Mouse (Mus musculus) skeletal muscle tissue, adult 2 months (tissue): ENCODE results near the gene Eef1akmt3.

ENCODE experiments used
- DNase-seq: peaks from one replicate; pipeline ENCODE4 v3.0.0-alpha.2; 2012; ENCODE audit warnings: low read depth, low spot score

Eef1akmt3 gene

GRCm38 (mm10) chr10:127050119-127050474, 8.8 kb upstream of the Eef1akmt3 start:
- no peak for DNase-seq

DNA sequence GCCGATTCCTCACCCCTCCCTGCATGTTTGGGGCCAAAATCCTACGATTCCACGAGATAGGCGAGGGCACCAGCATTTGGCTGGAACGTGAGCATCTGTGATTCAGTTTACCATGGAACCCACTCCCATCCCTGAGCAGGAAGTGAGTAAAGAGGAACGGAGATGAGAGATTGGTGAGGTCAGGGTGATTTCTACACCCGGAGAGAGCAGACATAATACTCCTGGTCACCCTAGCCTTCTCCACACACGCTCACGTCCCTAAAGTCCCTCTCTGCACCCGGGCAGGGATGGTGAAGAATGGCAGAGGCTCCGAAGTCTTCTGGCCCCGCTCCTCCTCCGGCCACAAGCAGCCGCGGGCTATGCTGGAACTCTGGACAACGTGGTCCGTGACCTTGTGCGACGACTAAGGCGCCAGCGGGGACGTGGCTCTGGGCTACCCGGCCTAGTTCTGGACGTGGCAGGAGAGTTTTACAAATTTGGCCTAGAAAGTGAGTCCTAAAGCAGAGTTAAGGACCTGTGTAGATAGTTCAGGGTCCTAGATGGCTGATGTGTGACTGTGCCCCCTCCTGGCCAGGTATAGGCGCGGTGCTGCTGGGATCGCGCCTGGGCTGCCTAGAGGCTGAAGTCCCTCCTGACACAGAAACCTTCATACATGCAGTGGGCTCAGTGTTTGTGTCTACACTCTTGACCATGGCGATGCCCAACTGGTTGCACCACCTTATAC, 8.2 kb upstream of the Eef1akmt3 start:
- DNase-seq: no peak

DNA sequence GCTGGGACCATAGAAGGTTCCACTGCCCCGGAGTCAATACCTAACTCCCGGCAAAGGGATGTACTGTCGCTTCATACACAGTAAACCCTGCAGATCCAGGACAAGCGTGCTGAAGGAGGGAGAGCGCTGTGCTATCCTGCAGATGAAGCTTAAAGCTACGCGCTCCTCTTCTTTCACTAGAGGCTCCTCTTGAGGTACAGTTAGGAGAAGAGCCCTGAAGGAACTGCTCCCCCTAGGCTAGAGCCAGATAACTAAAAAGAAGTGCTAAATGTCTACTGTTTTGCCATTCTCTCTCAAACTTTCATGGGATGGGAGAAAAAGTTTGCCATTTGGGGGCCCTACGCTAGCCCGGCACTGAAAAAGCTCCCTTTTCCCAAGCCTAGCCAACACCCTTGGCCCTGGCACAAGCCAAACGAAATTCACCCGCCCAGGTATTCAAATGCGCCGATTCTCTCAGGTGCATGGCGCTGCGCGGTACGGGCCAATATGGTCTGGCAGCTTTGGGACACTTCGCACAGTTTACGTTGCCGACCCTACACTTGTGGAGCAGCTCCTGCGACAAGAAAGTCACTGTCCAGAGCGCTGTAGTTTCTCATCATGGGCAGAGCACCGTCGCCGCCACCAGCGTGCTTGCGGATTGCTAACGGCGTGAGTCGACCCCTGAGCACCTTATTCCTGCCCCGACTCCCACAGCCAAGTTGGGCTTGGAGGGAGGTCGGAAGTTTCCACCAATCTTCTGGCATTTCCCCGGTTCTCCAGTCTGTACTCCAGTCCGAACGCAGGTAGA, 7.5 kb upstream of the Eef1akmt3 start:
- no peak for DNase-seq

DNA sequence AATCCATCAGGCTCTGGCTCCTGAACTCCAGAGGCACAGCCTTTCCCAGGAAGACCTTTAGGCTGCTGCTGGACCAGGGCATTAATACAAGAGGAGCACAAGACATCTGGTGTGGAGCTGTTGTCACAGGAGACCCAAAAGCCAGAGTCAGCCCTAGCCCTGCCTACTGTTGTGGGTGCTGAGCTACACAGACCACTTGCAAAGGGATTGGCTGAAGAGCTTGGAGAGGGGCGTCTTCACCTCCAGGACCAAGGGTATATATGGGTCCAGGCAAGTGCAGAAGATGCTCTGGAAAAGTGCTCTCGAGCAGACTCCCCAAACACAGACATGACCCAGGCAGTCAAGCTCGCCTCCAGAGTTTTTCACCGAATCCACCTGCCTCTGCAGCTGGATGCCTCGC, 6.6 kb upstream of the Eef1akmt3 start, which contains the start of gene Cyp27b1:
Gene Cyp27b1, plus strand, starts transcription at position 297 of the 400 bp plus-strand sequence.
- DNase-seq: no peak

GRCm38 (mm10) chr10:127043187-127043586, 1.9 kb upstream of the Eef1akmt3 start:
- DNase-seq: no peak

DNA sequence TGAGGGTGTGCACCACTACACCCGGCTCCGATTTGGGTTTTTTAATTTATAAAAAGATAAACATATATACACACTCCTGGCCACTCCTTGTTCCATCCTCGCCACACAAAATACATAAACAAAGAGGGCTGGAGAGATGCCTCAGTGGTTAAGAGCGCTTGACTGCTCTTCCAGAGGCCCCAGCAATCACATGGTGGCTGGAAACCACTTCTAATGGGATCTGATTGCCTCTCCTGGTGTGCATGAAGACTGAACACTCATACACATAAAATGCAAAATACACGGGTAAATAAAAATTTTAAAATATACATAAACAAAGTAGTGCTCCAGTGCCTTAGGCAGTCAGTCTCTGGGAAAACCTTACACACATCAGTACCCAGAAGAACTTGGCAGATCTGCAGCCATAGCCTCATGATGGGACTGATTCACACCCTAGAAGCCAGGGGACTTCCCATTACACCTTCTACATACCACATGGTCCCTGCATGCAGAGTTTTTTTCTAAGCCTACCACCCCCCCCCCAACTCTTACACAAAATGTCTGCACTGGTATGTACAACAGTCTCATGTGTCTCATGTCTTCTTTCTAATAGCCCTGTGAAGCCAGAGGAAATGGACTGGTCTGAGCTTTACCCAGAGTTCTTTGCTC, 1.3 kb upstream of the Eef1akmt3 start:
- DNase-seq: no peak

GRCm38 (mm10) chr10:127041774-127042338, 543 bp upstream of the Eef1akmt3 start:
- DNase-seq: peak; percentile 81

GRCm38 (mm10) chr10:127040569-127041214, 621 bp downstream of the Eef1akmt3 start:
- DNase-seq: no peak

DNA sequence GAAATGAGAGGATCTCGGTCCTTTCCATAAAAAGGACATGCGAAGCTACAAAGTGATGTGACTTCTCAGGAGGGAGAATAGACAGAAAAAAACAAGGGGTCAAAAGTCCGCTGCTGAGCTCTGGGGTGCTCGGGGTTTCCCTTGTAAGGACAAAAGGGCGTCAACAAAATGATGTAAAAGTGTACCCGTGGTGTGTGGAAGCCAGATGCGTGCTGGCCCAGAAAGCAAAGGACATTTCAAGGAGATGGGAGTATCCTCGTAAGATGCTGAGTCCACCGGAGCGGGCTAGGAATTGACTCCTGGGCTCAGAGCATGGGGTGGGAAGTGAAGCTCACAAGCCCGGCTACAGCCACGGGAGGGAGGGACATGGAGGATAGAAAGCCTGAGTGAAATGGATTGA, 3.7 kb downstream of the Eef1akmt3 start:
- DNase-seq: no peak

DNA sequence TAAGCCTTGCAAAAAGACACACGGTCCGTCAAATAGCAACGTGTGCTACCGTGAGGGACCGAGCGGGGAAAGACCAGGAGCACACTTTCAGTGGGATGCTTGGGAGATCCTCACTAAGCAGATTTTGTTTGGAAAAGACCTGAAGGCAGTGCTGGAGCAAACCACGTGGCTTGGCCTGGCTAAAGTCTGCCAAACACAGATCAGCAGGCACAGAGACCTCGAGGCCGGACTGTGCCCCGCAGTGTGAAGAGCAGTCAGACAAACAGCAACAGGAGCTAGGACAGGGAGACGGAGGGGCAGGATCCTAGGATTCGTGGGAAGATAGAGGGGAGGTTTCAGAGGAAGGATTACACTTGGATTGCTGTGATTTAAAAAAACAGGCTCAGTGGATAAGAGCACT, 5.0 kb downstream of the Eef1akmt3 start:
- no peak for DNase-seq

DNA sequence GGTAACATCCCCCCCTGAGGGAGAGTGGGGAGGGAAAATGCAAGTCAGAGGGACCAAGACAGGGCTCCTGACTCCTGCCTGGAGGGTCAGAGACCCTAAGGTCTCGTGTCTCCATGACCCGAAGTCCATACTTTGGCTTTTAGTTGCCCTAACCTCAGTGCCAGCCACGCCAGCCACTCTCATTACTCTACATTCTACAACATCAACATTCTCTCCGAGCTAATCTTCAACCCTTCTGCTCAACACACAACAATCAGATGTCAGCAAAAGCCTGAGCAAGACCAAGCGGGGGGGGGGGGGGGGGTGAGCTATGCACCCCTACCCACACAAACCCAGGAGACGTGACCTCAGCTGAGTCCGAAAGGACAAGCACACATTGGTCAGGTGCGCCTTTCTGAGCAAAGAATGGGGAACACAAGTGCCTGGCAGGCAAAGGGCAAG, 8.0 kb downstream of the Eef1akmt3 start:
- DNase-seq: no peak

DNA sequence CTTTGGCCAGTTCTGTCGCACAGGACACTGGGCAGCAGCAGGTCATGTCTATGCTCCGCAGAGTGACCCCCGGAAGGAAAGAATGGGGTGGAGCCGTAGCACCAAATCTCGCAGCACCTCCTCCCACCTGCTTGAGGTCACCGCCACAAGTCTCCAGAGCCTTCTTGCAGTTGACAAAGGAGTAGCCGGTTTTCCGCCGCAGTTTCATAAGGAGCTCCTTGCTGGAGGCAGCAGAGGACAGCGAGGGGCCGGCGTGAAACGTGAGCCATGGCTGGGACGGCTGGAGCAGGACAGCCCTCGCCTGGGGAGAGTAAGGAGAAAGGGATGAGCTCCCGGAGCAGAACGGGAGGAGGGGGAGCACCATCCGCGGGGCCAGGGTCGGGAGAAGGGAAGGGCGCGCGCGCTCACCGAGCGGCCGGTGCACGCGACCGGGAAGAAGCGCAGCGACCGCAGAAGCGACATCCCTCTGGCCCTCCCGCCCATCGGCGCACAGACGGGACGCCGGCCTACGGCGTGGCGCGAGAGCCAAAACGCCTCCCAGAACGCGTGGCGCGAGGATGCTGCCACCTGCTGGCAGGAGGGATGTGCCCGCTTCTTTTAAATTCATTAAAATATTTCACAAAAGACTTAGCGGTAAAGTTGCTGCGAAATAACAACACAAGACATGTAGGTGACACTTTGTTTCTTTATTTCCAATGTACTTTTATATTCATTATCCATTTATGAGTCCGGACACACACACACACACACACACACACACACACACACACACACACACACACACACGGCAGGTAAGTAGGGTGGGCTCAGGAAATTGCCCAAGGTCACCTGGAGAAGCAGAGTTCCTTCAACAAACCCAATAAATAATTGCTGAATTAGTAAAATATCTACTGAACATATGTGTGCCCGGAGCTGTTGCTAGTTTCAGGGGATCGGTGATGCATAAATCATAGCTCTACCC, 10.7 kb downstream of the Eef1akmt3 start, which contains the start of gene Tsfm:
Gene Tsfm, minus strand, starts transcription at position 505 of the 961 bp plus-strand sequence.
- peak; percentile 84 for DNase-seq

GRCm38 (mm10) chr10:127018422-127018821, 22.9 kb downstream of the Eef1akmt3 start:
- DNase-seq: no peak

DNA sequence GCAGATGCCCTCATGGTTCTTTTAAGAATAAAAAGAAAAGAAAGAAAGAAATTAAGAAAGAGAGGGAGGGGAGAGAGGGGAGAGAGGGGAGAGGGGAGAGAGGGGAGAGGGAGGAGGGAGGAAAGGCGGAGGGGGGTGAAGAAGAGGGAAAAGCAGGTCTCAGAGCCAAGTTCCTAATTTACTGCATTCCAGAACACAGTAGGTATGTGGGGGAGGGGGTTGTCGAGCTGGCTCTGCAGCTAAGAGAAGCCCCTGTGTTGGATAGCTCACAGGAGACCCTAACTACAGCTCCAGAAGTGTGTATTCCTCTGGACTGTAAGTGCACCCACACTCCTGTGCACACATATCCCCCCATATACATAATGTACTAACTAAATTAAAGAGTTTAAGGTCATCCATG, 24.2 kb downstream of the Eef1akmt3 start:
- no peak for DNase-seq

DNA sequence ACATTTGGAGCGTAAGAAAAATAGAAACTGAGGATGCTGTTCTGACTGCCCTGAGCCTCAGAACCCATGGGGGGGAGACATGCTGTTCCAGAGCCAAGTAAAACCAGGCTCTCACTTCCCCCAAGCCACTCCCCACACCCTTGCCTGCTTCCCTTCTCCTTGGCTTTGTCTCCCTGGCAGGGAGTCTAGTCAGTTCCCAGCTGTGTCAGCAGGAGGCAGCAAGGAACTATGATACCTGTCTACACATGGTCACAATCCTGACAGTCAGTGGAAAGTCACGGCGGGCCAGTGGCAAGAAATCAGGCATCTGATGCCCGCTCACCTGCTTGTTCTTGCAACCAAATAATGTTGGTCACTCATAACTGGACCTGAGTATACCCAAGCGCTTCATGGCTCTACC, 24.8 kb downstream of the Eef1akmt3 start:
- DNase-seq: no peak

GRCm38 (mm10) chr10:127003806-127004205, 37.5 kb downstream of the Eef1akmt3 start:
- DNase-seq: no peak

GRCm38 (mm10) chr10:127003334-127003733, 38.0 kb downstream of the Eef1akmt3 start:
- no peak for DNase-seq

DNA sequence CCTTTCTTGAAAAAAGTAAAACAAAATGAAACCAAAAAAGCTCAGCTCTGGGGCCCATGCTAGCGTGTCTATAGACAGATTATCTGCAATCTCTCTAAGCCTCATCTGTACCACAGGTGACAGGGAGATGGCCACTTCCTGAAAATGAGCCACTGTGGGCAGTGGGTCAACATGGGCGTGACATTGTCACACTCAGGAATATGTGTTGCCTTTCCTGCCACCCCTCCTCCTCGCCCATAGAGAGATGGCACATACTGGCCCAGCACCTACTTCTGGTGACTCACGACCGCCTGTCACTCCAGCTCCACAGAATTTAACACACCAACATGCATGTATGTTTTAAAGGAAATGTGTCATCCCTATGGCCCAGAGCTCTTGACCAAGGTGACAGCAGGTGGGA, 38.5 kb downstream of the Eef1akmt3 start:
- DNase-seq: no peak

- DNase-seq: no peak
Observed at GRCm38 (mm10) chr10:127002056-127002455, 39.3 kb downstream of the Eef1akmt3 start.

DNA sequence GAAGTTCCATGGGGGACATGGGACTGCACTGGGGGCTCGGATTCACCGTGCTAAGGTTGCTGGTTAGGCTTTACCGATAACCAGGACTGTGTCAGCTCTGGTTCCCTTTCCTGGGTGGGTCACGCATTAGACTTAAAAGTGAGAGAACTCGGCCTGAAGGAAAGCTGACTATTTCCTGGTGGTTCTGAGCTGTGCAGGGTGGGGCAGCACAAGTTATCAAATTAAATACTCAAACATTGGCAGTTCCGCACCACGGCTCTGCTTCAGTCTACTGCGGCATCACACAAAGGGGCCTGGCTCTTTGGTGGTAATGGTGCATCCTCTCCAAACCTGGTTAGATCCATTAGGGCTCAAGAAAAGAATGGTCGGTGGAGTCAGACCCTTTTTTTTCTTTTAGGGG, 40.0 kb downstream of the Eef1akmt3 start:
- no peak for DNase-seq
